Mouse (Mus musculus) small intestine, adult 2 months (tissue): ENCODE data around the gene Timp2.

Experiments used
- CTCF ChIP-seq: fragments of 200-500 bp; IDR thresholded peaks from 2 replicates; pipeline ENCODE4 v1.5.1; 2012; ENCODE audit warnings: low read depth, mild to moderate bottlenecking, control low read depth, inconsistent platforms, low read length, moderate library complexity, mixed read lengths; ENCODE audit not compliant: insufficient replicate concordance, insufficient read length; ENCODE audit errors: extremely low read depth
- POLR2A ChIP-seq: fragments of 200-500 bp; IDR thresholded peaks from 2 replicates; pipeline ENCODE4 v1.6.1; 2012; ENCODE audit warnings: low read depth, mild to moderate bottlenecking, control low read depth, inconsistent platforms, low read length, moderate library complexity

DNA sequence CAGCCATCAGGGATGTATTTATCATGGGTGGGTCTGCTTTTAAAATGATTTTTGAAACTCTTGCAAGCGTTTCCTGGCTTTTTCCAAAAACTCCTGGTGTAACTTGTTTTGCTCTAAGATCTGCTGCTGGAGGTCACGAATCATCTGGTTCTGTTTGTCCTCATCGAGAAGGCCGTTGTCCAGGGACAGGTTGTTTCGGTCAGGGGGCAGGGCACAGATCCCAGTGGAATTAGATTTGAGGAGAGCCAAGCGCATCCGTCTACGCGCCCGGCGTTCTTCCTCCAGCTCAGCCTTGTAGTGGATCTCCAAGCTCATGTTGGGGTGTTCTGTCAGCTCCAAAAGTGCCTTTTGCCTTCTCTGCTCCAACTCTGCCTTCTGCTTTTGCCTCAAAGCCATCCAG is 23.2 kb downstream of the Timp2 start:
- TF ChIP-seq CTCF = no peak
- TF ChIP-seq POLR2A = no peak
